Mouse (Mus musculus): ENCODE results near the gene Ppp1r9a. TPM values are rescaled to one million over a fixed set of nuclear protein-coding genes. Genes with fewer than 3 reads are reported as not detected.

Ppp1r9a gene
- polyA plus RNA-seq (2015; fragmentation: Nextera tagmentation; extraction: Ambion mirVana), result 9.3 and 16.1 TPM in 2 replicates

DNA sequence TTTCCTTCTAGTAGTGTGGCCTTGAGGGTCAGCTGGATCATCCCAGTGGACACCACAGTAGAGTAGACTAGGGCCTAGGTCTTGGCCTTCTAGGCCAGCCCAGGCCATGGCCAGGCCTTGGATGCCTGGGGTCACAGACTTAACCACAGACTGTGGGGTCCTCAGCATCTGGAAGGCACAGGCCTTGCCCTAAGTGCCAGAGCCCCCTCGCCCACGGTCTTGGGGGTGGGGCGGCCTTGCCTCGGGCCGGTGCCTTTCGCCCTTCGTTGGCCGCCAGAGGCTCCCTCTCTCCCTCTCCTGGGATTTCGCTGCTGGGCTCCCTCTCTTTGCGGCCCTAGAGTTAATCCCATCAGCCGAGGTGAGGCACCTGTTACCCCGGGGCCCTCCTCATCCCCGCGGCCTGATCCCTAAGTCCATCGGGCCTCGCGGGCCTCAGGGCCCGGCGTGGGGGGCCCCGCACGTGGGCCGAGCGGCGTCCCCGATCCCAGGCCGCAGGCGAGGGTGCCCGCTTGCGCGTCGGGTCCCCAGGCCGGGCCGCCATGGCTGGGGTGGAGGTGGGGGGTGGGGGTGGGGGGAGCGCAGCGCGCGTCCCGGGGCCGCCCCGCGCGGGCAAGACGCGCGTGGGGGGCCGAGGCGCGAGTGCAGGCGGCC, at the start of gene Ppp1r9a:
TSS of gene Ppp1r9a (plus strand) at position 244 of the 651 bp plus-strand sequence.

DNA sequence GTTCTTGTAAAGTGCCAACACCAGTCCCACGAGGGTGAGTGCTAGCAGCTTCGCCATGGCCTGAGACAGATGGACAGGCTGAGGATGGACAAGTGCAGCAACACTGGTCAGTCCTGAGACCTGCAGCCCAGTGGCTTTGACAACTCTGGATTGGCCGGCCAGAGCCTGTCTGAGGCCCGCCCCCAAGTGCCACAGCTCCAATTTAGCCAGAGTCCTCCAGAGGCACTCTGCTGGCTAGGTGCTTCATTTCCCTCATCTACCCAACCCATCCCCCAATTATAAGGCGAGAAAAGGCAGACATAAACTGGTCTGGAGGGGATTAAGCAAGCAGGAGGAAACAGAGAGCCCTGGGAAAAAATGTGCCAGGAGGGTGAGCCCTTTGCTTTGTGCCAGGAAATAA, 291.0 kb downstream of the Ppp1r9a start, which contains the start of gene Pon1:
TSS of gene Pon1 (minus strand) at position 254 of the 400 bp plus-strand sequence.

Other genes with a start within 250 kb of the Ppp1r9a start
- gene Sgce, start 155.7 kb upstream of the Ppp1r9a start, polyA plus RNA-seq (2015; fragmentation: Nextera tagmentation; extraction: Ambion mirVana), result 107 and 118 TPM in 2 replicates
- gene Peg10, start 155.6 kb upstream of the Ppp1r9a start, polyA plus RNA-seq (2015; fragmentation: Nextera tagmentation; extraction: Ambion mirVana), result 9.9 and 22.5 TPM in 2 replicates